Mouse (Mus musculus) heart, embryonic 15.5 days (tissue): Measurements from ENCODE around the gene Bloc1s1. TPM values are rescaled to one million over a fixed set of nuclear protein-coding genes. Genes with fewer than 3 reads are reported as not detected.

Experiments
- ATAC-seq: fragments of 200-750 bp; cut with Nextera tagmentation; replicated peaks from 2 replicates; pipeline ENCODE4 v1.8.0; 2017; ENCODE audit warnings: low read depth, moderate TSS enrichment; ENCODE audit not compliant: insufficient number of reproducible peaks, insufficient read depth, low FRiP score
- H3K27ac ChIP-seq: fragments of 300-500 bp; sonication (generic); 2 replicates; pipeline ENCODE4 v1.5.1; 2015; ENCODE audit warnings: mild to moderate bottlenecking, inconsistent platforms
- H3K27me3 ChIP-seq: fragments of 300-500 bp; sonication (generic); 2 replicates; pipeline ENCODE4 v1.6.1; 2015; ENCODE audit warnings: inconsistent platforms
- H3K36me3 ChIP-seq: fragments of 300-500 bp; sonication (generic); 2 replicates; pipeline ENCODE4 v1.6.1; 2015; ENCODE audit warnings: mild to moderate bottlenecking, inconsistent platforms
- H3K4me1 ChIP-seq: fragments of 300-500 bp; sonication (generic); replicated peaks from 2 replicates; pipeline ENCODE4 v1.6.1; 2015; ENCODE audit warnings: inconsistent platforms
- H3K4me2 ChIP-seq: fragments of 300-500 bp; sonication (generic); 2 replicates; pipeline ENCODE4 v1.6.1; 2015; ENCODE audit warnings: inconsistent platforms, mild to moderate bottlenecking, moderate library complexity
- H3K4me3 ChIP-seq: fragments of 300-500 bp; sonication (generic); 2 replicates; pipeline ENCODE4 v1.5.1; 2015; ENCODE audit warnings: mild to moderate bottlenecking, inconsistent platforms
- H3K9ac ChIP-seq: fragments of 300-500 bp; sonication (generic); 2 replicates; pipeline ENCODE4 v1.6.1; 2015; ENCODE audit warnings: mild to moderate bottlenecking, inconsistent platforms
- H3K9me3 ChIP-seq: fragments of 300-500 bp; sonication (generic); replicated peaks from 2 replicates; pipeline ENCODE4 v1.6.1; 2016; ENCODE audit warnings: inconsistent platforms
- WGBS: fragments of 180-500 bp; shearing (Covaris S2); methylation state at CpG from one replicate; pipeline ENCODE4 v1.1.7; 2015; ENCODE audit warnings: mixed read lengths; 5-methylcytosine and 5-hydroxymethylcytosine counted together
- polyA plus RNA-seq: library from polyadenylated mRNA; unstranded; fragments of >200 nt; fragmentation: Nextera tagmentation; extraction: Ambion mirVana; gene quantifications from 2 replicates; pipeline ENCODE4 v1.2.1, GENCODE M21; 2015

The Bloc1s1 gene
- polyA plus RNA-seq, 1 experiment from 2014 or later, result 208 TPM

DNA sequence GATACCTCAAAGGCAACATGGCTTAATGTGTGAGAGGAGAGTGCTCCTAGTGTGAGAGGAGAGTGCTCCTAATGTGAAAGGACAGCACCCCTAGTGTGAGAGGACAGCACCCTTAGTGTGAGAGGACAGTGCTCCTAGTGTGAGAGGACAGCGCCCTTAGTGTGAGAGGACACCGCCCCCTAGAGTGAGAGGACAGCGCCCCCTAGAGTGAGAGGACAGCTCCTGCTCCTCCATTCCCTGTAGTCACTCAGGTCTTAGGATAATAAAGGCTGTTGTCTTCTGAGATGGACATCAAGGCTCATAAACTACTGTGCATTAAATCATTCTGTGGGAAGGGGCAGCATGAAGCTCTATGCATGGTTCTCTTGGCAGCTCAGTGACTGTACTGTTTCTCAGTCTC lies 21.8 kb upstream of the Bloc1s1 start:
- 26% methylated on average over 3 of the region's 3 CpGs for WGBS
- no peak overlapping the region for H3K4me3 ChIP-seq
- H3K9me3 ChIP-seq, result no peaks in the 10 kb centered on the region
- no peak overlapping the region for H3K4me2 ChIP-seq
- H3K36me3 ChIP-seq, result no peaks in the 10 kb centered on the region
- H3K9ac ChIP-seq, result no peak overlapping the region
- 0 out of 2 replicates have a peak, but pooled peaks cover 3% of the 10 kb centered on the region for H3K27me3 ChIP-seq
- H3K27ac ChIP-seq, result no peak overlapping the region
- ATAC-seq, result no peak
- no peaks in the 10 kb centered on the region for H3K4me1 ChIP-seq

DNA sequence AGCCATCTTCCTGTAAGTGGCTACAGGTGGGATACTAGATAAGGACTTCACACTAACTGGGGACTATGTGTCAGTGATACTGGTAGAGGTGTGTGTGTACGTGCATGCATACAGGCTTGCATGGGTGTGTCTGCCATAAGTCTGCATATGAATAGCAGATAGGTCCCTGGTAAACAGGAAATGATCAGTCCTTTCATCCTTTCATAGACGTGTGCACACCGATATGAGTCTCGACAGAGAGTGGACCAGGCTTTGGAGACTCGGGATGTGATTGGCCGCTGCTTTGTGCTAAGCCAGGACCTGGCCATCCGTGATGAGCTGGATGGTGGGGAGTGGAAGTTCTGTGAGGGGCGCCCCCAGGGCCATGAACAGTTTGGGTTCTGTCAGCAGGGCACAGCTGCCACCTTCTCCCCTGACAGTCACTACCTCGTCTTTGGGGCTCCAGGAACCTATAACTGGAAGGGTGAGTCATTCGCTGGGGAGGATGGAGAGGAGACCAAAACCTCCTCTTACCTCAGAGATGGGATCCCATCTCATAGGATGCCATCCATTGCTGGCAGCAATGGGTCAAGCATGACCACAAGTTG lies 16.7 kb upstream of the Bloc1s1 start:
- Histone ChIP-seq H3K9ac (no peak overlapping the region), H3K4me2 (no peak overlapping the region), H3K36me3 (no peaks in the 10 kb centered on the region), H3K4me3 (no peak overlapping the region), H3K9me3 (no peaks in the 10 kb centered on the region), H3K27me3 (peaks cover 9% of the 10 kb centered on the region), H3K4me1 (peaks cover 6% of the 10 kb centered on the region; the same call in 1 of the 2 replicates), H3K27ac (no peak overlapping the region)
- WGBS, result 74% methylated on average over 10 of the region's 10 CpGs
- no peak for ATAC-seq

DNA sequence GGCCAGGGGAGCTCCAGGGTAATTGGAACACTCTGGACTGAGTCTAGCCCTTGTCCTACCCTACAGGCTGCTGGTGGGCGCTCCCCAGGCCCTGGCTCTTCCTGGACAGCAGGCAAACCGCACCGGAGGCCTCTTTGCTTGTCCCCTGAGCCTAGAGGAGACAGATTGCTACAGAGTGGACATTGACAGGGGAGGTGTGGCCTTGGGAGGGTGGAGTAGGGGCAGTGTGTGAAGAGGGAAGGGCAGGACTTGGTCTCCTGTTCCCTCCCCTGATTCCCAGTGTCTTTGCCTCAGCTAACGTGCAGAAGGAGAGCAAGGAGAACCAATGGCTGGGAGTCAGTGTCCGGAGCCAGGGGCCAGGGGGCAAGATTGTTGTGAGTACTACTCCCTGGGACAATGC lies 15.1 kb upstream of the Bloc1s1 start:
- H3K9me3 ChIP-seq, result no peaks in the 10 kb centered on the region
- peaks cover 25% of the 10 kb centered on the region for H3K27me3 ChIP-seq
- no peaks in the 10 kb centered on the region for H3K36me3 ChIP-seq
- no peak overlapping the region for H3K9ac ChIP-seq
- 53% methylated on average over 5 of the region's 5 CpGs for WGBS
- H3K27ac ChIP-seq, result no peak overlapping the region
- peaks cover 15% of the 10 kb centered on the region for H3K4me1 ChIP-seq
- H3K4me2 ChIP-seq, result no peak overlapping the region
- no peak for ATAC-seq
- no peak overlapping the region for H3K4me3 ChIP-seq

DNA sequence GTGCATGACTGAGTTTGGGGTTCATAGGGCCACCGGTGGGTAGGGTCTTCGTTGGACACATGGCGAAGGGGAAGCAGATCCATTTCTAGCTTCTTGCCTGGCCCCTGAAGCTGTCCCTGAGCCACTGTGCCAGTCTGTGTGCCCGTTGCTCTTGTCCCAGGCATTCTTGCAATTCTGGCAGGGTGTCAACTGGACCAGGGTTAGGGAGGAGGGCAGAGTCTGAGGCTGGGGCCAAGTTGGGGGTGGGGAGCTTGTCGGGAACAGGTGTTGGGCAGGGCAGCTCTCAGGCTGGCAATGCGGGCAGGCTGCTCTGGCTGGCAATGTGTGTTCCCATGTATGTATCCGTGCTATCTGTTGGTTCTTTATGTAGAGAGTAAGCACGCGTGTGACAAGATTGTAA lies 14.6 kb upstream of the Bloc1s1 start:
- H3K9me3 ChIP-seq, result no peaks in the 10 kb centered on the region
- no peak overlapping the region for H3K27ac ChIP-seq
- H3K9ac ChIP-seq, result no peak overlapping the region
- no peak for ATAC-seq
- H3K27me3 ChIP-seq, result peaks cover 30% of the 10 kb centered on the region
- H3K4me3 ChIP-seq, result no peak overlapping the region
- H3K36me3 ChIP-seq, result no peaks in the 10 kb centered on the region
- no peak overlapping the region for H3K4me2 ChIP-seq
- WGBS, result 72% methylated on average over 9 of the region's 9 CpGs
- H3K4me1 ChIP-seq, result peaks cover 20% of the 10 kb centered on the region

DNA sequence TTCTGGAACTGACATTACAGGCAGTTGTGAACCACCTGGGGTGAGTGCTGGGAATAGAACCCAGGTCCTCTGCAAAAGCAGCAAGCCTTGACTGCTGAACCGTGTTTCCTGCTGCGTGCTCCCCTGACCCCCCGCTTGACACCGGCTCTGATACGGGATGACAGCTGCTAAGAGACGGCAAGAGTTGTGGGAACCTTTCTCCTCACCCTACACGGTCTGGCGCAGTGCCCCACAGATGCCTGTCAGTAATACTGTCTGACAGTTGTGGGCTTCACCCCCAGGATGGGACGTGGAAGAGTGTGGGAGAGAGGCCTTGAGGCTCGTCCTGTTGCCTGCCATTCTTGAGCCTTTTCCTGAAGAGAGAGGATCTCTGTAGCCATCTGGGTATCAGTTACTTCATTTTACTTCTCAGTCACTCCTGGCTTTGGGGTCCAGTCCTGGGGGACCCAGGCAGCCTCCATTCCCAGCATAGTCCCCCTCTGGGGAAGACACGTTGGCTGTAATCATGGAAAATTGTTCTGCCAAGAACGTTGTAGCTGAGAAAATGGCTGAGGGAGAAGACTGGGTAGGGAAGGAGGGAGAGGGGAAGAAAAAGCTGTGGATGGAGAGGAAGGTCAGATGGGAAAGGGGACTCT lies 14.0 kb upstream of the Bloc1s1 start:
- Histone ChIP-seq H3K27me3 (peaks cover 36% of the 10 kb centered on the region), H3K4me1 (peaks cover 24% of the 10 kb centered on the region), H3K9me3 (no peaks in the 10 kb centered on the region), H3K27ac (no peak overlapping the region), H3K9ac (no peak overlapping the region), H3K4me2 (no peak overlapping the region), H3K4me3 (no peak overlapping the region), H3K36me3 (no peaks in the 10 kb centered on the region)
- no peak for ATAC-seq
- WGBS, result 66% methylated on average over 12 of the region's 12 CpGs

DNA sequence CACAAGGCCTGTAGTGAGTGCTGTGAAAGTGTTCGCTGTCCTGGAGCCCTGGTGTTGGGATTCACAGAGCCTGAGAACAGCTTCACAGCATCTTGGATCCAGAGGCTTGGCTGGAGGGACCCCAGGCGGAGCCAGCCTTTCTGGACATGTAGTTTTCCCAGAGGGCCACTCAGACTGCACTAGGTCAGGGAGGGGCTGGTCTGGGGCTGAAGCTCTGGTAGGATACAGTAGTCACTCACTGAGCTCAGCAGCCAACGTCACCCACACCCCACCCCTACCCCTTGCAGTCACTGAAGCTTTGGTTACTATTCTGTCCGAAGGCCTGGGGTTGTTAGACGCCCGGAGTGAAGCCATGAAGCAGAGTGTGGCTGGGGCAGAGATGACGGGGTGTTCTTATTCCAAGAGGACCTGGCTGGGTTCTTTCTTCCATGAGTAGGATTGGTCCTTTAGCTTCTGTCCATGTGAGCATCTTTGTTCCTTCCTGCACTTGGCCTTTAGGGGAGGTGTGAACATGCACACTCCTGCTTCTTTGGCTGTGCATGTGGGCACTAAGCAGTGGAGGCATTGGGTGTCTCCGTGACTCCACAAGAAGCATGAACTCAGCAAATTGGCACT lies 12.1 kb upstream of the Bloc1s1 start:
- Histone ChIP-seq H3K4me3 (no peak overlapping the region), H3K4me1 (peaks cover 38% of the 10 kb centered on the region), H3K27me3 (peaks cover 43% of the 10 kb centered on the region), H3K9ac (no peak overlapping the region; the same call in 1 of the 2 replicates), H3K9me3 (no peaks in the 10 kb centered on the region), H3K4me2 (peak overlapping the region; percentile 0; the same call in 1 of the 2 replicates), H3K36me3 (no peaks in the 10 kb centered on the region), H3K27ac (no peak overlapping the region)
- ATAC-seq, result no peak
- 73% methylated on average over 8 of the region's 8 CpGs for WGBS

DNA sequence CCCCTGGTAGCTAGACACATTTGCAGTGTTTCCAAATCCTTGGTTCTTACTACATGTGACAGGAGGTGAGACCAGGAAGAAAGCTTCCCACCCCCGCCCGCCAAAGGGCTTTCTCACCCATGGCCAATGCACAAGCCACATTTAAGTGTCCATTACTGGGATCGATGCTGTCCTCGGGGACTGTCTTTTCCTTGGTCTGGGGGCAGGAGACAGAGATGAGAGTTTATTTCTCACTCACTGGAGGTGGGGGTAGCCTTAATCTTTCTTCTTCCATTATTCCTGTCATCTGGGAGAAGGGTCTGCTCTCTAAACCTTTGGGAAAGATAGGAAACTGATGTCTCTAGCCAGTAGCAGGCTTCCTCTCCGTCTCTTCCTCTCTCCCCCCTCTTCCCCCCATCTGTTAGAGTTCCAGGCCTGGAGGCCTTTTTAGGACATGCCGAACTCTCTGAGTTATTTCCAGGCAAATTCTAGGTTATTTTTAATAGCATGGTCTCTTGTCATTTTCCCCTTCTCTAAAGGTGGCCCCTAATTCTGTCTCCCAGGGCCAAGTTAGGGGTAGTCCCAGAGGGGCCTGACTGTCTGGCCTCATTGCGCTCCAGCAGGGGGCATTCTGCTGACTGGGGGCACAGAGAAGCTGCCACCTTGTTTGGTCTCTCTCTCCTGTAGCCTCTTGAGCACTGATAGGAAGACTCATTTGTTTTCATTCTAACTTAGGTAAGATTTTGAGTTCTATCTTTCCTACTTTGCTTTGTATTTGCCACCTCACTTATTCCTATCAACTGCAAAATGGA lies 11.4 kb upstream of the Bloc1s1 start:
- peak overlapping the region; percentile 91 for H3K4me2 ChIP-seq
- H3K27me3 ChIP-seq, result peaks cover 43% of the 10 kb centered on the region
- 0 out of 2 replicates have a peak overlapping the region, but pooled peaks have one; percentile 10 for H3K4me3 ChIP-seq
- H3K9me3 ChIP-seq, result no peaks in the 10 kb centered on the region
- H3K27ac ChIP-seq, result no peak overlapping the region
- ATAC-seq, result no peak
- no peaks in the 10 kb centered on the region for H3K36me3 ChIP-seq
- peaks cover 38% of the 10 kb centered on the region for H3K4me1 ChIP-seq
- H3K9ac ChIP-seq, result no peak overlapping the region; the same call in 1 of the 2 replicates
- 56% methylated on average over 7 of the region's 7 CpGs for WGBS

DNA sequence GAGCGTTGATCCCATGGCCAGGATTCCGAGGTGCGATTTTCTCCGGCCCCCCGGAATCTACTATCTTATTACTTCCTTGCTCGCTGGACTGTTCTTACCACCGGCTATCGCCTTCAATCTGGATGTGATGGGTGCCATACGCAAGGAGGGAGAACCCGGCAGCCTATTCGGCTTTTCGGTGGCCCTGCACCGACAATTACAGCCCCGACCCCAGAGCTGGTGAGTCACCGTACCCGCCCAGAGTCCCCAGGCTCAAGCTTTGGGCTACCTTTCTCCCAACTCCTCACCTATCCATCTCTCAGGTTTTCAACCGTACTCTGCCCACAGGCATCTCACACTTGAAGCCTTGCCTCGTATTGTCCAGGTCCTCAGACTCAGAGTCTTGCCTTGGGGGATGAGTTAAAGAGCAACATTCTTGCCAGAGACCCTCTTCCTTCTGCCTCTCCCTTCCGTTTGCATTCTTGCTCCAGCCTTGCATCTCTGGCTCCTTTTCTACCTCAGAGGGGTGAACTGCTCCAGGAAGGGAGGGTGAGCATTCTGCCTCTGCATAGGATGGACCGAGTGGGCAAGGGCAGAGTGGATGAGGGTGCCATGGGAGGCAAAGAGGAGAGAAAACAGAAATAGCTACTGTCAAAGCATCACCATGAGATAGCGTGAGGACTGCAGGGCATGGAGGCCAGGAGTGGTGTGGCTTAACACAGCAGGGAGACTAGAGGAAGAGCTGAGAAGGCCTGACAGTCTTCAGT lies 10.3 kb upstream of the Bloc1s1 start:
- no peak for ATAC-seq
- no peak overlapping the region for H3K27ac ChIP-seq
- peaks cover 43% of the 10 kb centered on the region for H3K27me3 ChIP-seq
- 5% methylated on average over 21 of the region's 21 CpGs for WGBS
- no peaks in the 10 kb centered on the region for H3K9me3 ChIP-seq
- peaks cover 46% of the 10 kb centered on the region for H3K4me1 ChIP-seq
- peak overlapping the region; percentile 91 for H3K4me2 ChIP-seq
- H3K9ac ChIP-seq, result peak overlapping the region; percentile 49
- H3K36me3 ChIP-seq, result no peaks in the 10 kb centered on the region
- H3K4me3 ChIP-seq, result peak overlapping the region; percentile 59

DNA sequence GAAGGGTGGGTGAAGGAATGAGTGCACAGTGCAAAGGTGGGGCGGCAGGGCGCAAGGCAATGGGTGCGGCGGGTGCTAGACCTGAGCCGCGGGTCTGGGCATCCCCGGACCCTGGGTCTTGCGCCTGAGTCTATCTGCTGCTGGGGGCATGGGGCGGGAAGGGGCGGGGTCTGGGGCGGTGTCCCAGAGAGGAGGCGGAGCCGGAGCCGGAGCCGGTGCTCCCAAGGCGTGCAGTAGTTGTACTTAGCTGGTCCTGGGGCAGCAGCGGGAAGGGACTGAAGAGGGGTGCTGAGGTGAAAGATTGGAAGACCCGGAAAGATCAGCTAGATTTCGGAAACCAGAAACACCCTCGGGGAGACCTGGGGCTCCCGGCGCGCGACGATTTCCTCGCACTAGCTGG lies 9.7 kb upstream of the Bloc1s1 start, which contains the start of gene Itga7:
Gene Itga7, plus strand, starts transcription at position 245 of the 400 bp plus-strand sequence.
- ATAC-seq, result peak; percentile 60; the same call in 1 of the 2 replicates
- Histone ChIP-seq H3K4me3 (peak within 1 kb of the TSS; percentile 59), H3K4me1 (peaks cover 46% of the 10 kb centered on the region), H3K9me3 (no peaks in the 10 kb centered on the region), H3K9ac (peak within 1 kb of the TSS; percentile 49), H3K36me3 (no peaks in the 10 kb centered on the region), H3K27me3 (peaks cover 43% of the 10 kb centered on the region), H3K4me2 (peak within 1 kb of the TSS; percentile 91), H3K27ac (no peak within 1 kb of the TSS)
- 1% methylated on average over 26 of the region's 26 CpGs for WGBS

DNA sequence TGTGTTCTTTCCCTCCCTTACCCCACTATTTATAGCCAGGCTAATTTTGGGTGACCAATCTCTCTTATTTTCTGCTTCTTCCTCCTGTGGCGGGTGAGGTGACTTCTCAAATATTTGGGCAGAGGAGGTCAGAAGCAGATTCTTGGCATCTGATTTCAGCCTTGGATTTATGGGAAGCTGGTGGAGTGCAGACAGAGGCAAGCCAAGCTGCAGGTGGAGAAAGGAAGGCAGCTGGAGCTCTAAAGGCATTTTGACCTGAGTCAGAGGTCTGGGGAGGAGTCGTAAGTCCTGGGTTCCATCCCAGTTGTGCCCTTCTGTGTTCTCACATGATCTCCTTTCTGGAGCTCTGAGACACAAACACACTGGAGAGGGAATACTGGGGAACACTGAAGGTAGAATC lies 7.6 kb upstream of the Bloc1s1 start:
- ATAC-seq, result no peak
- Histone ChIP-seq H3K4me1 (peaks cover 46% of the 10 kb centered on the region), H3K27me3 (peaks cover 42% of the 10 kb centered on the region), H3K9me3 (no peaks in the 10 kb centered on the region), H3K36me3 (no peaks in the 10 kb centered on the region), H3K9ac (no peak overlapping the region), H3K4me3 (no peak overlapping the region), H3K27ac (peak overlapping the region; percentile 64), H3K4me2 (peak overlapping the region; percentile 10)
- WGBS, result 39% methylated on average over 2 of the region's 2 CpGs
